Mouse (Mus musculus): ENCODE measurements around the gene Clcn3. TPM values are rescaled to one million over a fixed set of nuclear protein-coding genes. Genes with fewer than 3 reads are reported as not detected.

Gene Clcn3
- polyA plus RNA-seq, 1 experiment from 2014 or later, result 21.7 TPM

DNA sequence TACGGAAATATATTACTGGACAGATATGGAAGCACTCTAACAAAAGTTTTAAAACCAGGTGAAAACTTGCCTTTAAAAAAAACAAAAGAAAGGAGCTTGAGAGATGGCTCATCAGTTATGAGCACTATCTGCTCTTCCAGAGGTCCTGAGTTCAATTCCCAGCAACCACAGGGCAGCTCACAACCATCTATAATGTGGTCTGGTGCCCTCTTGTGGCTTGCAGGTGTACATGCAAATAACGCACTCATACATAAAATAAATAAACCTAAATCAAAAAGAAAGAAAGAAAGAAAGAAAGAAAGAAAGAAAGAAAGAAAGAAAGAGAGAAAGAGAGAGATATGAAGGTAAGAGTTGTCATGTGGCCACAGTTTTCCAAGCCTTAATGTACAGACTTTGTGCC is 40.2 kb downstream of the Clcn3 start:
- Histone ChIP-seq H3K9me3 (no peaks in the 10 kb centered on the region), H3K4me3 (no peak overlapping the region), H3K27me3 (ENCODE audit: insufficient read depth, poor library complexity, severe bottlenecking) (no peaks in the 10 kb centered on the region), H3K27ac (no peak overlapping the region), H3K4me1 (no peaks in the 10 kb centered on the region), H3K36me3 (no peaks in the 10 kb centered on the region)
- no peak for DNase-seq (ENCODE audit: low spot score)
- WGBS, result 94% methylated on average over 2 of the region's 2 CpGs

DNA sequence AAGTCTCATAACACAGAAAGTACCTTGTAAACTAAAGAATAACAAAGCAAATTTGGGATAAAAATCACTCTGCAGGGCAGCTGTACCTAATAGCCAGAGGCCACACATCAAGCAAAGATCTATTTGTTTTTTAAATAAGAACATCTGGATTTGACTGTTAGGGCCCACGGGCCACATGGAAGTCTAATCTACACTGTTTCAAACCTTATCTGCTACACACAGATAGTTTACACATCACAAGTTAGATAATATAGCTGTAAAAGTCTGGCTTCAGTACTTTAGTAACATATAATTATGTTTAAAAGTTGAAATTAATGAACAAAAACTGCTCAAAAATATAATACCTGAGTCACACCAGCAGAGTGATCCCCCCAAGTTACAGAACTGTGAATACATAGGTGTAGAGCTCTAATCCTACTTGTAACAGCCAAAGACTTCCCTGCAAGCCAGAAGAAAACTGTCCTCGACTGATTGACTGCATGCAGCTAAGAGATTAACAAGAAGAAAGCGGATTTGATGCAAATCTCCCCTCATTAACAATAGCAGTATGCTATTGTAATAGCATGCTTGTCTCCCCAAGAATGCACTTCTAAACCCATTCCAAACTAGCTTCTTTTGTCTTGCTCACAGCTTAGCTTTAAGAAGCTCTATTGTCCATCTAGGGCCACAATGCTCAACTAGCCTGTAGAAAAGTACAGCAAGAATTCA is 44.2 kb downstream of the Clcn3 start:
- DNase-seq (ENCODE audit: low spot score), result no peak
- no peaks in the 10 kb centered on the region for H3K4me1 ChIP-seq
- no peak overlapping the region for H3K27ac ChIP-seq
- 51% methylated on average over 3 of the region's 3 CpGs for WGBS
- H3K9me3 ChIP-seq, result no peaks in the 10 kb centered on the region
- no peak overlapping the region for H3K4me3 ChIP-seq
- H3K27me3 ChIP-seq (ENCODE audit: insufficient read depth, poor library complexity, severe bottlenecking), result no peaks in the 10 kb centered on the region
- H3K36me3 ChIP-seq, result peaks cover 7% of the 10 kb centered on the region

DNA sequence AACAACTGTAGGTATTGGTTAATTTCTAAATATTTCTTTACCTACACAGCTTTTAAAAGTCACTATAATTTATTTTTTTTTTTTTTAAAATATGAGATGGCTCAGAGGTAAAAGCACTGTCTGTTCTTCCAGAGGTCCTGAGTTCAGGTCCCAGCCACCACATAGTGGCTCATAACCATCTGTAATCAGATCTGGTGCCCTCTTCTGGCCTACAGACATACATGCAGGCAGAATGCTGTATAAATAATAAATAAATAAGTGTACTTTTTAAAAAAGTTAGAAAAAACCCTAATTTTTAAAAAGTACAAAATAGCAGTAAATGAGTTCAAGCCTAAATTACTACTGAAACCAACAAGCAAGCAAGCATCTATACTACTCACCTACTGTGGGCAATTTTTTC is 49.5 kb downstream of the Clcn3 start:
- Histone ChIP-seq H3K4me1 (no peaks in the 10 kb centered on the region), H3K36me3 (peaks cover 17% of the 10 kb centered on the region), H3K4me3 (no peak overlapping the region), H3K27me3 (ENCODE audit: insufficient read depth, poor library complexity, severe bottlenecking) (no peaks in the 10 kb centered on the region), H3K9me3 (no peaks in the 10 kb centered on the region), H3K27ac (no peak overlapping the region)
- DNase-seq (ENCODE audit: low spot score), result no peak

DNA sequence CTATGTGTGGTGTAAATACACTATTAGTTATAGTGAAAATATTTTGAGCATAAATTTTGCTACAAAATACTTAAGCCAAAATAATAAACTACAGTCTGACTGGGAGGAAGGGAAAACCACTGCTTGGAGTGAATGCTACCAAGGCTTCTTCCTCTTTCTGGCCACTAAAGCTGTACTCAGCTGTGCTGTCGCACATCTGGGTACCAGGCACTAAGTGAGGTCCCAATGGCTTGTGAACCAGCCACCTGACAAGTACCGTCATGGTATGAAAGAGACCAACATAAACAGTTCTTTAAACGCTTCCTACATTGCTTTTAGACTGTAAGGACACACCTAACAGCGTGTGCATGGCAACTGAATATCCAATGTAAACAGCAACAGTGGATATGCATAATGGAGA is 62.9 kb downstream of the Clcn3 start:
- Histone ChIP-seq H3K4me3 (no peak overlapping the region), H3K4me1 (no peaks in the 10 kb centered on the region), H3K9me3 (no peaks in the 10 kb centered on the region), H3K36me3 (peaks cover 18% of the 10 kb centered on the region; the same call in 1 of the 2 replicates), H3K27ac (no peak overlapping the region), H3K27me3 (ENCODE audit: insufficient read depth, poor library complexity, severe bottlenecking) (no peaks in the 10 kb centered on the region)
- 87% methylated on average over 4 of the region's 4 CpGs for WGBS
- no peak for DNase-seq (ENCODE audit: low spot score)

DNA sequence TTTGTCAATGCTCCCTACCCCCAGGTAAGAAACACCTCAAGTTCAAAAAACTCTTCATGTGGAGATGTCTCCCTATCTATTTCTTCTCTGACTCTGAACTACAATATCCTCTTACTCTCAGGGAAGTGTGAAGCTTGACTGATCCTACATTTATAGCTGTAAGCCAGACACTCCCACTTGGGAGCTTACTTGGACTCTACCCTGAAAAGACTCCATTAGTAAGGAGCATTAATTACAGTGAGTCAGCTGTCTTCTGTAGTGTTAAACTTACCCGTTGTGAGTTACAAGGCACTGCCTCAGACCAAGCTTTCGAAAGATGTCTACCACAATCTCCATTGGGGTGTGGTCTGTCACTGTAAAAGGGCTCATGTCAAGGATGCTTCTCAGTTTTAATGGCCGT is 64.0 kb downstream of the Clcn3 start:
- H3K27ac ChIP-seq, result no peak overlapping the region
- H3K9me3 ChIP-seq, result no peaks in the 10 kb centered on the region
- 90% methylated on average over 3 of the region's 3 CpGs for WGBS
- no peak overlapping the region for H3K4me3 ChIP-seq
- DNase-seq (ENCODE audit: low spot score), result no peak
- H3K4me1 ChIP-seq, result no peaks in the 10 kb centered on the region
- peaks cover 18% of the 10 kb centered on the region; the same call in 1 of the 2 replicates for H3K36me3 ChIP-seq
- no peaks in the 10 kb centered on the region for H3K27me3 ChIP-seq (ENCODE audit: insufficient read depth, poor library complexity, severe bottlenecking)

DNA sequence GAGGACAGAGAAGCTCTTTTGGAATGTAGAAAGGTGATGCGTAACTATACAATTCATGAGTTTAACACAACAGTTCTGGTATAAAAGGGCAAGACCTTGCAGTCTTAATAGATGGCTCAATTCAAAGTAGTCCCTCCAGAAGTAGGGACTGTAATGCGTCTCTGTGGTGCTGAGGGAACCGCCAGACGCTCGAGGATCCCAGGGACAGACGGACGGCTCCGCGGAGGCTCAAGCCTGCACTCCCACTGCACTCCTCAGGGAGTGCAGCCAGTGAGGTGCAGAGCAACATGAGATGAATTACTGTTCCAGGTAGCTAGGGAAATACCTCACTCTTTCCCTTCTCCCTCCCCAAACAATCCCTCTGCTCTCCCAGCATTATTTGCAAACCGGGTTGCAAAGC is 70.5 kb downstream of the Clcn3 start:
- DNase-seq (ENCODE audit: low spot score), result no peak
- Histone ChIP-seq H3K27me3 (ENCODE audit: insufficient read depth, poor library complexity, severe bottlenecking) (no peaks in the 10 kb centered on the region), H3K36me3 (peaks cover 24% of the 10 kb centered on the region; the same call in 1 of the 2 replicates), H3K27ac (no peak overlapping the region), H3K4me3 (no peak overlapping the region), H3K4me1 (no peaks in the 10 kb centered on the region), H3K9me3 (no peaks in the 10 kb centered on the region)
- WGBS, result 57% methylated on average over 10 of the region's 10 CpGs

DNA sequence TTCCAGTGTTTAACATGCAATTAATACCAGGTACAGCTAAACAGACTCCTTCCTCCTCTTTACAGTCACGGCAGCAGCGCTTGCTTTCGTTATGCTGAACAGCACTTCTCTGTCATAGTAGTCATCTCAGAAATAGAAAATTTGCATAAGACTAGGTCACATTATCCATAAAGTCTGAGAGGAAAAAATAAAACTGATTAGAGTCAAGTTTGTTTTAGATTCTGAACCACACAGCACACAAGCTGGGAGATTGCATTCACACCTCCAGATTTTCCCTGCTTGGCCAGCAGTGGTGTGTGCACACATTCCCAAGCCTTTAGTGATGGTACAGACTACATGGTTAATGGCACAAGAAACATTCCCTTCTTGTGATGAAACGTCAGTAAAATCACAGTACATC is 71.0 kb downstream of the Clcn3 start:
- H3K36me3 ChIP-seq, result peaks cover 27% of the 10 kb centered on the region; the same call in 1 of the 2 replicates
- no peaks in the 10 kb centered on the region for H3K4me1 ChIP-seq
- WGBS, result 81% methylated on average over 4 of the region's 4 CpGs
- H3K4me3 ChIP-seq, result no peak overlapping the region
- no peaks in the 10 kb centered on the region for H3K9me3 ChIP-seq
- no peaks in the 10 kb centered on the region for H3K27me3 ChIP-seq (ENCODE audit: insufficient read depth, poor library complexity, severe bottlenecking)
- no peak for DNase-seq (ENCODE audit: low spot score)
- no peak overlapping the region for H3K27ac ChIP-seq

DNA sequence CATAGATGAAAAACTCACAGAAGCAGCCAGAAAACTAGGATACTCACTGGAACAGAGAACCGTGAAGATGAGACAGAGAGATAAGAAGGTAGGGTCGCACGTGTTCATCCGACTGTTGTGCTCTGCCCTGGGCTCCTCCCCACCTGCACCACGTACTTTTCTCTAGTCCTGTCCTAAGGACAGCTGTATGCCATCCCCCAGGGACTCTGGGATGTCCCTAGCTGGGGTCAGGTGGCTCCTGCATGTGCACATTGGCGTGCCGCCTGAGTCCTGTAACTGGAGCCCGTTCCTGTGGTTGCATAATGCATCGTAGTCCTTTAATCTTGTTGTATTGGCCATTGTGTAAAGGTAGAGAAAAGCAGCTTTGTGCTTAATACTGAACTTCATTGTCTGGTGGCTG is 83.0 kb downstream of the Clcn3 start:
- Histone ChIP-seq H3K27me3 (ENCODE audit: insufficient read depth, poor library complexity, severe bottlenecking) (no peaks in the 10 kb centered on the region), H3K4me3 (no peak overlapping the region), H3K27ac (no peak overlapping the region), H3K9me3 (no peaks in the 10 kb centered on the region), H3K4me1 (peaks cover 18% of the 10 kb centered on the region), H3K36me3 (peaks cover 41% of the 10 kb centered on the region)
- WGBS, result 85% methylated on average over 9 of the region's 9 CpGs
- no peak for DNase-seq (ENCODE audit: low spot score)

DNA sequence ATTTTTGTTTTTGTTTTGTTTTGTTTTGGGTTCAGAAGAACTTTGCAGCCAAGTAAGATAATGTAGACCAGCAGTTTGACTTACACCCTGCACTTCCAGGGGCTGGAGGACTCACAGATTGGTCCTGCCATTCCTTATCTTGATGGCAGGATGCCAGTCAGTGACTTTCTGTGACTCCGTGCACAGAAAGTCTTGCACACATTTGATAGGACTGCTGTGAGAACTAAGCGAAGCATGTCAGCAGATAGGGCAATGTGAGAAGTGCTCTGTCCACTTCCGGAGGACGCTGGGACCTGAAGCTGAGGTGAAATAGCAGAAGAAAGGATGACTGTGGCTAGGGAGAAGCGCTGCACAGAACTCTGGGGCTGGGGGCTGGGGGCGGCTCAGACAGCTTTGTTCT is 87.2 kb downstream of the Clcn3 start:
- H3K27ac ChIP-seq, result peak overlapping the region; percentile 29; the same call in 1 of the 2 replicates
- peaks cover 24% of the 10 kb centered on the region; the same call in 1 of the 2 replicates for H3K36me3 ChIP-seq

DNA sequence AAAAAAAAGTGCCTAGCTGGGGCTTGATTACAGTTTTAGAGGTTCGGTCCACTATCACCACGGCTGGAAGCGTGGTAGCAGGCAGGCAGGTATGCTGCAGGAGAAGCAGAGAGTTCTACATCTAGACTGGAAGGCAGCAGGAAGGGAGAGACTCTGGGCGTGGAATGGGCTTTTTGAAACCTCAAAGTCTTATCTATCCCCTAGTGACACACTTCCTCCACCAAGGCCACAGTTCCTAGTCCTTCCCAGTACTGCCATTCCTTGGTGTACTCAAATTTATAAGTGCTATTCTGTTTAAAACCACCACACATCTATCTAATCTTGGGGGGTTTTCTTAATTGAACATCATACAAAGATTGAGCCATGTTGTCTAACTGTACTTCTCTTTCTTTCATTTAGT is 91.3 kb downstream of the Clcn3 start:
- H3K4me3 ChIP-seq, result peak overlapping the region; percentile 83; the same call in 1 of the 2 replicates
- no peak for DNase-seq (ENCODE audit: low spot score)
- H3K27me3 ChIP-seq (ENCODE audit: insufficient read depth, poor library complexity, severe bottlenecking), result no peaks in the 10 kb centered on the region
- H3K4me1 ChIP-seq, result peaks cover 45% of the 10 kb centered on the region
- no peak overlapping the region for H3K27ac ChIP-seq
- WGBS, result 84% methylated on average over 4 of the region's 4 CpGs
- peaks cover 8% of the 10 kb centered on the region; the same call in 1 of the 2 replicates for H3K36me3 ChIP-seq
- no peaks in the 10 kb centered on the region for H3K9me3 ChIP-seq

More for the DNA sequence above, 87.2 kb downstream of the Clcn3 start:
- H3K4me3 ChIP-seq, result no peak overlapping the region
- peaks cover 50% of the 10 kb centered on the region for H3K4me1 ChIP-seq
- H3K9me3 ChIP-seq, result no peaks in the 10 kb centered on the region
- WGBS, result 49% methylated on average over 6 of the region's 6 CpGs
- no peaks in the 10 kb centered on the region for H3K27me3 ChIP-seq (ENCODE audit: insufficient read depth, poor library complexity, severe bottlenecking)
- DNase-seq (ENCODE audit: low spot score), result no peak

DNA sequence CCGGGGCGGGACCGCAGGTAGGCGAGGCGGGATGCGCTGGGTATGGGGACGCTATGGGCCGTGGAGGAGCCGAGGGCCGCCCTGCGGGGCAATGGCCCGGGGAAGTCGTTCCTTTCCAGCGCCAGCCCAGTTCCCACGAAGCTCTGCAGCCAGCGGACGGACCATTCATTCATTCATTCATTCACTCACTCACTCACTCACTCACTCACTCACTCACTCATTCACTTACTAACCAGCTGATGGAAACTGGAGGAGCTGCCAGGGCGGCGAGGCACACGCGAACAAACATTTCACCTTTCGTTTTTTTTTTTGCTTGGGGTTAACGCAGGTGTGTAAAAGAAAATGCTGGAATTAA is 92.6 kb downstream of the Clcn3 start:
- Histone ChIP-seq H3K4me3 (peak overlapping the region; percentile 83), H3K9me3 (no peaks in the 10 kb centered on the region), H3K36me3 (peaks cover 8% of the 10 kb centered on the region; the same call in 1 of the 2 replicates), H3K27ac (peak overlapping the region; percentile 90), H3K4me1 (peaks cover 37% of the 10 kb centered on the region), H3K27me3 (ENCODE audit: insufficient read depth, poor library complexity, severe bottlenecking) (no peaks in the 10 kb centered on the region)
- no peak for DNase-seq (ENCODE audit: low spot score)
- WGBS, result 1% methylated on average over 23 of the region's 23 CpGs

DNA sequence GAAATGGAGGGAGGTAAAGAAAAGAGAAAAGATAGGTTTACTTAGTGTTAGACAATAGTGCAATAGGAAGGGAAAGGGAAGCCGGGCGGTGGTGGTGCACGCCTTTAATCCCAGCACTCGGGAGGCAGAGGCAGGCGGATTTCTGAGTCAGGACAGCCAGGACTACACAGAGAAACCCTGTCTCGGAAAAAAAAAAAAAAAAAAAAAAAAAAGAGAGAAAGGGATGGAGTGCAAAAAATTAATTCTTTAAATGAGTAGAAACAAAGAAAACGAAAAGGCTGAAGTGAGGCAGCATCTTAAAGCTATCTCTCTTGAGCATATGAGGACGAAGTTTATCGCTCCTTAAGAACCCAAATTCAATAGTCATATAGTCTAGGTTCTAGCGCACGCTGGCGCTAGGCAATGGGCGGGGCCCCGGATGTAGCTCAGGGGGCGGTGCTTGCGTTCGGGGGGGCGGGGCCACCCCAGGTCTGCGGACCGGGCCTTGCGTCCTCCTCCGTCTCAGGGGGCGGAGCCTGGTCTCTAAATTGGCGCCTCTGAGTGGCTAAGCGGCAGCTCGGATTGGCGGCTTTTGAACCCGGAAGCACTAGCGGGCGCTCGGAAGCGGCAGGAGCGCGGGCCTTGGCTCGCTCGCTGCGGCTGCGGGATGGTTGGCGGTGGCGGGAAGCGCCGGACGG is 93.1 kb downstream of the Clcn3 start, which contains the start of gene Hpf1:
TSS of gene Hpf1 (plus strand) at position 576 of the 677 bp plus-strand sequence.
- Histone ChIP-seq H3K4me3 (peak within 1 kb of the TSS; percentile 83), H3K36me3 (peaks cover 8% of the 10 kb centered on the region; the same call in 1 of the 2 replicates), H3K27me3 (ENCODE audit: insufficient read depth, poor library complexity, severe bottlenecking) (no peaks in the 10 kb centered on the region), H3K27ac (peak within 1 kb of the TSS; percentile 90), H3K4me1 (peaks cover 35% of the 10 kb centered on the region), H3K9me3 (no peaks in the 10 kb centered on the region)
- peak; percentile 99 for DNase-seq (ENCODE audit: low spot score)
- 6% methylated on average over 43 of the region's 43 CpGs for WGBS

DNA sequence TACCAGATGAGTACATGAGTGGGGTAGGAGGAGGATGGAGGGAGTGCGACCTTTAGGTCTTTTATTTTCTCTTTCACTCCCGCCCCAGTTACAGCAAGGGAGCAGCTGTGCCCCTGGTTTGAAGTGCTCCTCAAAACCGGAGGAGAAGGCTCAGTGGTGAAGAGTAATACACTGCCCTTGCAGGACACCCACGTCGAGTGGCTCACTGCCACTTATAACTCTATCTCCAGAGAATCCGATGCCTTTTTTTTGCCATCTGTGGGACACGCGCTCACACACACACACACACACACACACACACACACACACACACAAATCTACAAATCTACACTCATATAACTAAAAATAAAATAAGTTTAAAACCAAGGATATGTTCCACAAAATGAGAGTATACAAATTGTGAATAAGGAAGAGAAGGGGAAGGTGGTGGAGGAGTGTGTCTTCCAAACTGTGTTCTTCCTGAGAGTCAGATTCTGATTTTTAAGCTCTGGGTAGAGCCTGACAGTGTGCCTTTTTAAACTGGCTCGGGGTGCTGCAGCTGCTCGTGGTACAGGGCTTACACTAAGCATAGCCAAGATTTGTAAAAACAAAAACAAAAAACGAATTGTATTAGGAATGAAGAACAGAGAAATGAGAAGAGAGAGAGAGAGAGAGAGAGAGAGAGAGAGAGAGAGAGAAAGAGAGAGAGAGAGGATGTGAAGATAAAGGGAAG is 93.8 kb downstream of the Clcn3 start:
- H3K4me1 ChIP-seq, result peaks cover 33% of the 10 kb centered on the region
- H3K9me3 ChIP-seq, result no peaks in the 10 kb centered on the region
- 85% methylated on average over 11 of the region's 11 CpGs for whole genome bisulfite sequencing
- no peaks in the 10 kb centered on the region for H3K27me3 ChIP-seq (ENCODE audit: insufficient read depth, poor library complexity, severe bottlenecking)
- peak overlapping the region; percentile 83 for H3K4me3 ChIP-seq
- peaks cover 8% of the 10 kb centered on the region; the same call in 1 of the 2 replicates for H3K36me3 ChIP-seq
- no peak overlapping the region for H3K27ac ChIP-seq
- no peak for DNase-seq (ENCODE audit: low spot score)
